Mouse (Mus musculus) kidney, adult 18-20 months (tissue): ENCODE data around the gene Sumf1.
A peak's percentile ranks its signal among the peaks of the same experiment; 100 is the strongest.

Source experiments
- DNase-seq: peaks from one replicate; pipeline ENCODE4 v3.0.0; 2021

Sumf1 gene

DNA sequence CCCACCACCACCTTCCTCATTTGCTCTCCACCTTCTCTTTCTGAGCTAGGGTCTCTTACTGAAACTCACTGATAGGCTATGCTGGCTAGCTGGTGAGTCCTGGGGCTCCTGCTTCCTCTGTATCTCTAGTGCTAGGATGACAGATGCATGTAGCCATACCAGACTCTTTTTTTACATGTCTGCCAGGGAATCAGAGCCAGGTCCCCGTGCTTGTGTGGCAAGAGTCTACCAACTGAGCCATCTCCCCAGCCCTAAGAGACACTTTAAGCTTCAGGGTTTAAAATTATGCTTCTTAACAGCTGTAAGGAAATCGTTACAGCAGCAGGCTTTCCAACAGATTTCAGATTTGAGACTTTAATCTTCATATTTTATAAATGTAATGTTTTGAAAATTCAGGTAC, 111.5 kb downstream of the Sumf1 start:
- DNase-seq, result no peak

DNA sequence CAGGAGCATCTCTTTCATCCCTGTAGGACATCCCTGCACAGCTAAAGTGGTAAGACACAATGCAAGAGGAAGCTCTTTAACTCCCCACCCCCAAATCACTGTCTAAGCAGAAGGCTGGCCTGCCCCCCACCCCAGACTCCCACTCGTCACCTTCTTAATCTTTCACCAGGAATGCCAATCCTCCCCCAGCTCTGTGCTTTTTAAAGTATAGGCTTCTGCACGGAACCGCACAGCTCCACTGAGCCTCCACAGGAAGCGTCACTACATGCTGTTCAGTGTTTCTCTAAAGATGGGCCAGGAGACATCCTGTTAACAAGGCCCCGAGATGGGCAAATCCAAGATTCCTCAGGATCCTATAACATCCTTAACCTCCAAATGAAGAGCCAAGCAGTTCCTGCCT, 112.3 kb downstream of the Sumf1 start:
- no peak for DNase-seq

DNA sequence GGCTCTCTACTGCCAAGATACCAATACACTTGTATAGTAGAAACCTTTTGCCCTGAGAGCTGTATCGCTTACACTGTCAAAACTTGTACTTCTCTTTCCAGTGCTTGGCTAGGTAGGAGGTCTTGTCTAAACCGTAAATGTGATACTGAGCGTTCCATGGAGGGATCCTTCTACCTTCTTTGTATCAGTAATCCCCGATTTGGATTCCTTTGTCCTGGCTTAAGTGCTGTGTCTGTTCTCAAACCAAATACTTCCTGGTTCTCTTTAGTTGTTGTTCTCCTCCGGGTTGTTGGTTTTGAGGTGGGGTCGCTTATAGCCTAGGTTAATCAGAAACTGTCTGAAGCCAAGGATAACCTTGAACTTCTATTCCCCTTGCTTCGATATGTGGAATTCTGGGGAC, 114.4 kb downstream of the Sumf1 start:
- no peak for DNase-seq

DNA sequence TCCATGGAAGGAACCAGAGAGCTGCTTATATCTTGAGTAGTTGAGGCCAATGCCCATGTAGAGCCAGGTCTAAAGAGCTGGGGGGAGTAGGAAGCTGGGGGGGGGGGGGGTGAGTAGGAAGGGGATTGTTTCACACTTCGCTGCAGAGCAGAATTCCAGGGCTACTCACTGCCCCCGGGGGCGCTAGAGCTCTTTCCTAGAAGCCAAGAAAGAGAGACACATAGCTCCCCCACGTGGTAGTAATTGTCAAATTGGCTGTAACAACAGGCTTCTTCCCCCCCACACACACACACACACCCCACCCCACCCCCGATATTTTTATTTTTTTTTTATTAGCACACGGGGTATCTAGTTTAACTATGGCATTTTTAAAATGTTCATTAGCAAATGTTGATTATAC, 119.8 kb downstream of the Sumf1 start:
- DNase-seq, result no peak

DNA sequence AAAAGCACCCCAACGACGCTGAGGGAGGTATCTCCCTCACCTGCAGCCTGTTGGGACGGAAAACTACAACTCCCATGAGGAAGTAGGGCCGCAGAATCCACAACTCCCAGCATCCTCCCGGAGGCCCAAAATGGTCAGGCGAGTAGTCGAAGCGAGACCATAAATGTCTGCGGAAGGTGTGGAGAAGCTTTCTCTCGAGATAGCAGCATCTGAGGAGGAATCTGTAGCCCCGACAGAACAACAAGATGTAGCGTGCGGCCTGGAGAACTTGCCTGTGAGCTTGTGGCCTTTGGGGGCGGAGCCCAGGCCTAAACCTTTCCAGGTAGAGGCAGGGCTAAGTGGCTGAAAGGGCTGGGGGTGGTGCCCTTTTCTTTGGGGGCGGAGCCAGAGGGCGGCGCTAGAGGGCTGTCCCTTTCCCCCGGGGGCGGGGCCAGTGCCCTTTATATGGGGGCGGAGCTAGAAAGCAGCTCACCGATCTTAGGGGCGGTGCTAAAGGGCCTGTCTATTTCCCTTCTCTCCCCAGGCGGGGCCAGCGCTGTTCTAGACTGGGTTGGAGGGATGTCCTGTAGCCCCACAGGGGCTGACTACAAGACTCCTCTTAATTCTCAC, 120.4 kb downstream of the Sumf1 start, which contains the start of gene Setmar:
TSS of gene Setmar (plus strand) at position 128 of the 609 bp plus-strand sequence.
- peak; percentile 99 for DNase-seq

DNA sequence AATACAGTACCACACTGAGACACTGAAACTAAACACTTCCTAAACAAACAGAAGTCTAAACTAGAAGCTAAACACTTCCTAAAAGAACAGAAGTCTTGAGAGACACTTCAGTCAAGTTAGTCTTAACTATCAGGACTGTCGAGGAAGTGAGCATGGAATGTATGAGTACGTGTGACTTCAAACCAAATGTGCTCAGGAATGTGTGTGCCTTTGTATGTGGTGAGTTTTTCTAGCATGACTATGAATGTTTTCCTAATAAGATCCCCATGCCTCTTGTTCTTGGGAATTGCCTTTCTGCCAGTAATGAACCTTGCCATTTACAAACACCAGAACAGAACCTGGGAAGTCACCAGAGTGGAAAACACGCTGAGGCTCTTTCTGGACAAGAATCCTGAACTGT, 124.3 kb downstream of the Sumf1 start:
- no peak for DNase-seq

DNA sequence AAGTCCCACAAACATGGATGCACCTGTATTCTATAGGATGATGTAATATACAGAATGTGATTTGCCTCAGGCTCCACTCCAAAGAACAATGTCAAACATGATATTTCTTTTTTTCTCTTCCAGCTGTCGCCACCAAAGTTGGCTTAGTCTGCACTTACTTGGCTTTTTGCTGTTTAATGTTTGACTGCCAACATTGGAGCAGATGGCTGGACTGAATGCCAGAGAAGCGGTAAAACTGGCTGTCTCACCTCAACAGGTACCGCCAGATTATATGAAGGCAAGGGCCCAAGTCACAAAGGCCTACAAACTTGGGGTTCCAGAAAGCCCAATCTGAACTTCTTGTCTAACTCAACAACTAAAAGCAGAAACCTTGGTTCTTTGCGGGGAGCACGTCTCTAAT, 127.3 kb downstream of the Sumf1 start:
- no peak for DNase-seq

DNA sequence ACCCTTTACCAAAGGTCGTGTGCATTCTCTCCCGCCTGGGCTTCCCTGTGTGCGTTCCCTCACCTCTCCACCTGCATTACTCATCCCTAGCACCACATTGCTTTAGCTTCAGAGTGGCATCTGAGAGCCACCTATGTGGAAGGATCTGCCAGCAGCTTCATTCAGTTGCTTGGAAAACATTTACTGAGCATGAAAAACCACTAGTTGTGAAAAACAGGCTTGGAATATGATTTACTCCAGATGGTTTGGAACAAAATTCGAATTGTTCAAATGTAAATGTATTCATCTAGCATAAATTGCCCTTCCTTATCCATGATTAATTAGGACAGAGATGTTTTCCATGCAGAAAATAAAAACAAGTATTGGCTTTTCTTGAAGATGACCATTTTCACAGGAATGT, 128.0 kb downstream of the Sumf1 start:
- DNase-seq, result no peak
